Mouse (Mus musculus) olfactory bulb, adult 2 months (tissue): ENCODE results near the gene Tfcp2.

Source experiments
- CTCF ChIP-seq: fragments of 200-500 bp; IDR thresholded peaks from 2 replicates; pipeline ENCODE4 v1.5.1; 2012; ENCODE audit warnings: low read depth, mild to moderate bottlenecking, low read length, moderate library complexity; ENCODE audit not compliant: insufficient read depth
- POLR2A ChIP-seq: fragments of 200-500 bp; IDR thresholded peaks from 2 replicates; pipeline ENCODE4 v1.6.1; 2012; ENCODE audit warnings: mild to moderate bottlenecking, low read depth, low read length, moderate library complexity; ENCODE audit not compliant: insufficient read depth

DNA sequence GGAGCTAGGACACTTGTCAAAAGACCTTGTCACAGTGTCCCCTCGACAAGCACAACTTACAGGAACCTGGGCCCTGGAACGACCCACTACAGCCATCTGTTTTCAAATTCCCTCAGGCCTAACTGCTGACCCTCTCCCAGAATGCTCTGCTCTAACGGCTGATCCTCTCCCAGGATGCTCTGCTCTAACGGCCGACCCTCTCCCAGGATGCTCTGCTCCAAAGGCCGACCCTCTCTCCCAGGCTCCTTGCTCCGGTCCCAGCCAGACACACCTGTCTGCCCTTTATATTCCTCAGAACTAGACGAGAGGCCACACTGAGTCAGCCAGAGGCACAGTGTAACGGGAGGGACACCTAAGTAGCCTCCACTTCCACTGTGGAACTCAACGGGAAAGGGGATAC lies 28.3 kb upstream of the Tfcp2 start:
- no peak for TF ChIP-seq CTCF
- TF ChIP-seq POLR2A = no peak
